Mouse (Mus musculus): ENCODE measurements around the gene Olfr311.
"Not testable (repeated sequence)": the region's sequence is repeated elsewhere in the genome, so short reads cannot be mapped to it uniquely, and the experiment has no call there.

The Olfr311 gene

DNA sequence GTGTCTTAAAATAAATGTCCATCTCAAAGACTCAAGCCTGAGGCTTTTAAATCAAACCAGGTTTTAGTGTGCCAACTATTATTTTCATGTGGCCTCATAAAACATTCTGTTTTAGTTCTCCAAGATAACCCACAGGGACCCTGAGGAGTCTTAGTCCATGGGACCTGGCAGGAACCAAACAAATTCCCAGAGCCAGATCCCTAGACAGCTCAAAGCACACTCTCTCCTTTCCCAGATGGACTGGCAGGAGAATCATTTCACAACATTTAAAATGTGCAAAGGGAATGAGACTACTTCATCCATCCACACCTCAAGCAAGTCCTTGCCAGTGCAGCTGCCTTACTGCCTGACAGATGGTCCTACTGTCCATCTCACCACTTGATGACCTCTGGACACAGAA is at the start of gene Olfr311:
Gene Olfr311, plus strand, starts transcription at position 301 of the 400 bp plus-strand sequence.
- not testable (repeated sequence) for H3K4me3 ChIP-seq (replicated peaks; ENCODE audit: low read length); H3K4me1 ChIP-seq (replicated peaks; ENCODE audit: low read depth, low read length); H3K36me3 ChIP-seq (ENCODE audit: insufficient read depth, low read length); H3K27me3 ChIP-seq (ENCODE audit: insufficient read depth, low read length); H3K9me3 ChIP-seq (ENCODE audit: low read length)

DNA sequence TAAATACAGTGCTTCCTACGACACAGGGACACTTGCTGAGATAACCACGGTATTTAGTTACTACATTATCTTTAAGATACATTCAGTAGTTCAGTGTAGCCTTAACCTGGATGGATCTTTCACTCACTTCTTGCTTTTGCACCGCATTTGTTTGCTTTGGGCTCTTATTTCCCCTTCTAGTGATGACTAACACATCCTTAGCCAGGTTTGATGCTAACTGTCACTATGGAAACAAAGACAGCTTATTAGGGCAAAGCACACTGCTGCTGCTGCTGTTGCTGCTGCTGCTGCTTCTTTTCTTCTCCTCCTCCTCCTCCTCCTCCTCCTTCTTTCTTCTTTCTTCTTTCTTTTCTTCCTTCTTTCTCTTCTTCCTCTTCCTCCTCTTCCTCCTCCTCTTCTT is 49.5 kb upstream of the Olfr311 start:
- Histone ChIP-seq H3K27me3 (ENCODE audit: insufficient read depth, low read length) (0 out of 2 replicates have a peak, but pooled peaks cover 5% of the 10 kb centered on the region), H3K9me3 (ENCODE audit: low read length) (no peaks in the 10 kb centered on the region), H3K4me1 (replicated peaks; ENCODE audit: low read depth, low read length) (no peaks in the 10 kb centered on the region; the same call in 1 of the 2 replicates), H3K4me3 (replicated peaks; ENCODE audit: low read length) (no peak overlapping the region), H3K36me3 (ENCODE audit: insufficient read depth, low read length) (no peaks in the 10 kb centered on the region)
- TF ChIP-seq NANOG (IDR thresholded peaks at IDR 0.05; ENCODE audit: borderline replicate concordance, low read length), result no peak
- no peak for TF ChIP-seq CTCF (conservative IDR thresholded peaks at IDR 0.05; ENCODE audit: low read length)
- TF ChIP-seq POU5F1 (IDR thresholded peaks at IDR 0.05; ENCODE audit: borderline replicate concordance, low read length), result no peak

DNA sequence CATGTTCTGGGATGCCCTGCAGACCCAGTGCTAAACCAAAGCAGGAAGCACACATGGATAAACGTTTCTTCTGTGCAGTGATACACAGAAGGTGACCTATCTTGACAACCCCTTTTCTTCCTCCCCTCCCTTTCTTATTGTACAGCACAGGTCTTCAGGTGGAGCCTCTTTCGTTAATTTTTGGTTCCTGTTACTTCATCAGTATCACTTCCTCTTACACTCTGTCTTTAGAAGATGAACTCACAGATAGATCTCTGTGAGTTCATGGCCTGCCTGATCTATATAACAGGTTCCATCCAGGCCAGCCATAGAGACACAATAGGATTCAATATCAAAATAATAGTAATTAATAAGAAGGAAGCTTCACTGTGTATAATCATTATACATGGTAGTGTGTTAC is 49.0 kb upstream of the Olfr311 start:
- no peak for TF ChIP-seq POU5F1 (IDR thresholded peaks at IDR 0.05; ENCODE audit: borderline replicate concordance, low read length)
- no peak for TF ChIP-seq NANOG (IDR thresholded peaks at IDR 0.05; ENCODE audit: borderline replicate concordance, low read length)
- no peak for TF ChIP-seq CTCF (conservative IDR thresholded peaks at IDR 0.05; ENCODE audit: low read length)
- Histone ChIP-seq H3K4me1 (replicated peaks; ENCODE audit: low read depth, low read length) (no peaks in the 10 kb centered on the region; the same call in 1 of the 2 replicates), H3K27me3 (ENCODE audit: insufficient read depth, low read length) (0 out of 2 replicates have a peak, but pooled peaks cover 5% of the 10 kb centered on the region), H3K9me3 (ENCODE audit: low read length) (no peaks in the 10 kb centered on the region), H3K4me3 (replicated peaks; ENCODE audit: low read length) (no peak overlapping the region), H3K36me3 (ENCODE audit: insufficient read depth, low read length) (no peaks in the 10 kb centered on the region)

DNA sequence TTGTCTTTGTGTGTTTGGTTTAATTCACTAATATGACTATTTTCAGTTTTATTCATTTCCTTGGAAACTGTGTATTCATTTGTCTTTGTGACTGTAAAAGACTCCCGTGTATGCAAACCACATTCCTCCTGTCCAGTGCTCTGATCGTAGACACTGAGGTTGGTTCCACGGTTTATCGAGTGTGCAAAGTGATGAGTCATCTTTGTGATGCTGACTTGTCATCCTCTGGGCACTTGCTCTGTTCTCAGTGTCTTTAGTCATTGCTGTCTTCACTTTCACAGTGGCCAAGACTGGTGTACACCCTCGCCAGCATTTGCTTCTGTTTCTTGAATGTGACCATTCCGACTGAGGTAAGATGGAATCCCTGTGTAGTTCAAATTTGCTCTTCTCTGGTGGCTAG is 48.4 kb upstream of the Olfr311 start:
- H3K27me3 ChIP-seq (ENCODE audit: insufficient read depth, low read length), result 0 out of 2 replicates have a peak, but pooled peaks cover 5% of the 10 kb centered on the region
- TF ChIP-seq NANOG (IDR thresholded peaks at IDR 0.05; ENCODE audit: borderline replicate concordance, low read length), result no peak
- no peak for TF ChIP-seq CTCF (conservative IDR thresholded peaks at IDR 0.05; ENCODE audit: low read length)
- TF ChIP-seq POU5F1 (IDR thresholded peaks at IDR 0.05; ENCODE audit: borderline replicate concordance, low read length), result no peak

DNA sequence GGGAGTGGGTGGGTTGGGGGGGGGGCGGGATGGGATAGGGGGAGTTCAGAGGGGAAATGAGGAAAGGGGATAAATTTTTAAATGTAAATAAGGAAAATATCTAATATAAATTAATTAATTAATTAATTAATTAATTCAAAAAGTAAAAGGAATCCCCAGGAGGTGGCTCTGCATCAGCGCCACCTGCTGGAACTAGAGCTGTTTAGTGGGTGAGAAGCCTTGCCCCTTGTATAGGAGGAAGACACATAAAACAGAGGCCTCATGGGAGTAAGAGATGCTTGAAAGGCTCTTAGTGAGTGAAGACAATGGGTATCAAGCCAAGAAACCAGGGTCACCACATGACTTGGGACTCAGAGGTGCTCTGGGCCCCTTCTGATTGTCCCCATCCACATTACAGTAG is 43.2 kb upstream of the Olfr311 start:
- H3K4me3 ChIP-seq (replicated peaks; ENCODE audit: low read length), result no peak overlapping the region
- no peaks in the 10 kb centered on the region for H3K9me3 ChIP-seq (ENCODE audit: low read length)
- H3K4me1 ChIP-seq (replicated peaks; ENCODE audit: low read depth, low read length), result no peaks in the 10 kb centered on the region
- no peaks in the 10 kb centered on the region for H3K36me3 ChIP-seq (ENCODE audit: insufficient read depth, low read length)
- peak; percentile 25; the same call in 1 of the 2 replicates for TF ChIP-seq CTCF (conservative IDR thresholded peaks at IDR 0.05; ENCODE audit: low read length)
- TF ChIP-seq NANOG (IDR thresholded peaks at IDR 0.05; ENCODE audit: borderline replicate concordance, low read length), result no peak
- no peak for TF ChIP-seq POU5F1 (IDR thresholded peaks at IDR 0.05; ENCODE audit: borderline replicate concordance, low read length)
- no peaks in the 10 kb centered on the region for H3K27me3 ChIP-seq (ENCODE audit: insufficient read depth, low read length)

More for the DNA sequence above, 48.4 kb upstream of the Olfr311 start:
- H3K4me3 ChIP-seq (replicated peaks; ENCODE audit: low read length), result no peak overlapping the region
- H3K9me3 ChIP-seq (ENCODE audit: low read length), result no peaks in the 10 kb centered on the region
- H3K36me3 ChIP-seq (ENCODE audit: insufficient read depth, low read length), result no peaks in the 10 kb centered on the region
- no peaks in the 10 kb centered on the region; the same call in 1 of the 2 replicates for H3K4me1 ChIP-seq (replicated peaks; ENCODE audit: low read depth, low read length)

DNA sequence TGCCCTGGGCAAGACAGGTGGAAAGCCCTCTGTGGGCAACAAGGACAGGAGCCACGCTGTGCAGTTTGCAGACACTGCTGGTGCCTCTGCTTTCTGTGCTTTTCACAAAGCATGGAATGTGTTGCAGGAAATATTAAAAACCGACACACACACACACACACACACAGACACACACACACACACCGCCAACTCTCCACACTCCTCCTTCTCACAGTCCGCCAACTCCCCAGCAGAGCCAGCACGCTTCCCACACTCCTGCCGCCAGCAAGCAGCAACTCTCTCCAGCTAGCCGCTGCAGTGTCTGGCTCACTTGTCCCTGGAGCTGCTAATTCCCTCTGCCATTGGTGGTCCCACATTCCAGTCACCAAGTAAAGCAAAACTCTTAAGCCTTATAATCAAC is 42.2 kb upstream of the Olfr311 start:
- Histone ChIP-seq H3K4me3 (replicated peaks; ENCODE audit: low read length) (no peak overlapping the region), H3K9me3 (ENCODE audit: low read length) (no peaks in the 10 kb centered on the region), H3K27me3 (ENCODE audit: insufficient read depth, low read length) (no peaks in the 10 kb centered on the region), H3K4me1 (replicated peaks; ENCODE audit: low read depth, low read length) (peaks cover 9% of the 10 kb centered on the region), H3K36me3 (ENCODE audit: insufficient read depth, low read length) (no peaks in the 10 kb centered on the region)
- TF ChIP-seq POU5F1 (IDR thresholded peaks at IDR 0.05; ENCODE audit: borderline replicate concordance, low read length) (no peak), CTCF (conservative IDR thresholded peaks at IDR 0.05; ENCODE audit: low read length) (no peak), NANOG (IDR thresholded peaks at IDR 0.05; ENCODE audit: borderline replicate concordance, low read length) (no peak)

DNA sequence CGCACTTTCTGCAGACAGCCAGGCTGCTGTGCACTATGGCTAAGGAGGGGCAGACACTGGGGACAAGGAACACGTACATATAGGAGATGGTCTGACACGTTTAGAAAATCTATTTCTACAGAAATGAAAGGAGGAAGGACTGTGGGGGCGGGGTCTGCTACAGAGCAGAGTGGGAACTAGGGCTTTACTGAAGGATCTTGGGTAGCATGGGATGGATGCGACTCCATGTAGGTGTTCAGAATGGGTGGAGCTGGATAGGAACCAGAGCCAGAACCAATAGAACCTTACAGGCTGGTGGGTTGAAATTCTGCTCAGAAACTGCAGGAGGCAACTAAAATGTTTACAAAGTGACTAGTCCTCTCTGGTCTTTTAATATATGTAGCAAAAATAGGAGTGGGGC is 39.3 kb upstream of the Olfr311 start:
- no peak for TF ChIP-seq POU5F1 (IDR thresholded peaks at IDR 0.05; ENCODE audit: borderline replicate concordance, low read length)
- TF ChIP-seq NANOG (IDR thresholded peaks at IDR 0.05; ENCODE audit: borderline replicate concordance, low read length), result no peak
- TF ChIP-seq CTCF (conservative IDR thresholded peaks at IDR 0.05; ENCODE audit: low read length), result no peak
- no peaks in the 10 kb centered on the region for H3K9me3 ChIP-seq (ENCODE audit: low read length)
- no peaks in the 10 kb centered on the region for H3K36me3 ChIP-seq (ENCODE audit: insufficient read depth, low read length)
- H3K4me3 ChIP-seq (replicated peaks; ENCODE audit: low read length), result no peak overlapping the region
- no peaks in the 10 kb centered on the region for H3K27me3 ChIP-seq (ENCODE audit: insufficient read depth, low read length)
- peaks cover 20% of the 10 kb centered on the region for H3K4me1 ChIP-seq (replicated peaks; ENCODE audit: low read depth, low read length)

DNA sequence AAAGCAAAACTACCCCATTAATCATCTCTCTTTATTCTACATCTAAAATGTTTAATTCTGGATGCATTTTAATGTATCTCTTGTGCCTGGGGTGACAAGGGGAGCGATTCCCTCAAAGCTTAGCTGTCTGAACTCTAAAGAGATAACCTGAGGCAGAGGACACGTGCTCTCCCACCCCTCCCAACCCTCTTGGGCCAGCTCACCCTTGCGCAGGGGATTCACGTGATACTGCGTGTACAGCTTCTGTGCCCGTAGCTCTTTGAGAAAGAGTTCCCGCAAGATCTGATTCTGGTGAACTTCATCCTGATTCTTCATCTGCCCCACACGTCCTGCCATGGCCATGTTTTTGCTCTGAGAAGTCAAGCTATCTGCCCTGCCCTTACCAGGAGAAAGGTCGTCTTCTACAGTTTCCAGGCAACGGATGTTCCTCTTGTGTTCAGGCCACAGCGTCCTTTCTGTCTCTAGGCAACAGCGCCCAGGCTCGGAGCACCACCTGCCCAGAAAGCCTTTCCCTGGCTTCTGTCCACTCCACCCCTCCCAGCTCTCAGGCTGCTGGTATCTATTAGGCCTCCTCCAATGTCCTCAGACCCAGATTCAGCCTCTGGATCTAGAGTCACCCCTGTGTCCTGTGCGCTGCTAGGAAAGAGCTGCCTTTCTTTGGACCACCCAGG is 37.4 kb upstream of the Olfr311 start, which contains the start of gene Fam183b:
Gene Fam183b, minus strand, starts transcription at position 403 of the 671 bp plus-strand sequence.
- Histone ChIP-seq H3K4me3 (replicated peaks; ENCODE audit: low read length) (peak within 1 kb of the TSS; percentile 20; the same call in 1 of the 2 replicates), H3K36me3 (ENCODE audit: insufficient read depth, low read length) (no peaks in the 10 kb centered on the region), H3K9me3 (ENCODE audit: low read length) (no peaks in the 10 kb centered on the region), H3K27me3 (ENCODE audit: insufficient read depth, low read length) (no peaks in the 10 kb centered on the region), H3K4me1 (replicated peaks; ENCODE audit: low read depth, low read length) (peaks cover 20% of the 10 kb centered on the region)
- TF ChIP-seq NANOG (IDR thresholded peaks at IDR 0.05; ENCODE audit: borderline replicate concordance, low read length) (no peak), CTCF (conservative IDR thresholded peaks at IDR 0.05; ENCODE audit: low read length) (no peak), POU5F1 (IDR thresholded peaks at IDR 0.05; ENCODE audit: borderline replicate concordance, low read length) (no peak)

DNA sequence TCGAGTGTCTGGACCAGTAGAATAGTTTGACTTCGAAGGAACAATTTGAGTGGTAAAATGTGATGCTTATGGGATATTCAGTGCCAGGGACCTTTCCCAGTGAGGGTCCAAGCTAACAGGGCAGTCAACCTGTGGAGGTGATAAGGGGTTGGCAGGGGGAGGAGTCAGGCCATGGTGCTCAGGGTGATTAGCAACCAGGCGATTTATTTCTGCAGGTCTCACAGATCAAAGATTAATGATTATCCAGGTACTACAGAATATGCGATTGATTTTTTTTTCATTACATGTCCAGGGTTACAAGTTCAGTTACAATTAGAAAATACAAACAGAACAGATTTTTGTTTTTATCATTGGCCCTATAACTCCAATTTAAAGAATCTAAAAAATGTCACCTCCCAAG is 35.2 kb upstream of the Olfr311 start:
- H3K4me1 ChIP-seq (replicated peaks; ENCODE audit: low read depth, low read length), result peaks cover 20% of the 10 kb centered on the region
- H3K4me3 ChIP-seq (replicated peaks; ENCODE audit: low read length), result no peak overlapping the region
- no peaks in the 10 kb centered on the region for H3K9me3 ChIP-seq (ENCODE audit: low read length)
- H3K27me3 ChIP-seq (ENCODE audit: insufficient read depth, low read length), result no peaks in the 10 kb centered on the region
- TF ChIP-seq POU5F1 (IDR thresholded peaks at IDR 0.05; ENCODE audit: borderline replicate concordance, low read length) (no peak), CTCF (conservative IDR thresholded peaks at IDR 0.05; ENCODE audit: low read length) (no peak), NANOG (IDR thresholded peaks at IDR 0.05; ENCODE audit: borderline replicate concordance, low read length) (no peak)
- H3K36me3 ChIP-seq (ENCODE audit: insufficient read depth, low read length), result no peaks in the 10 kb centered on the region

All from E14TG2a.4 (cell line).